Comparison of ENCODE assay signal across 10 mouse cellular contexts in the genomic region with DNA sequence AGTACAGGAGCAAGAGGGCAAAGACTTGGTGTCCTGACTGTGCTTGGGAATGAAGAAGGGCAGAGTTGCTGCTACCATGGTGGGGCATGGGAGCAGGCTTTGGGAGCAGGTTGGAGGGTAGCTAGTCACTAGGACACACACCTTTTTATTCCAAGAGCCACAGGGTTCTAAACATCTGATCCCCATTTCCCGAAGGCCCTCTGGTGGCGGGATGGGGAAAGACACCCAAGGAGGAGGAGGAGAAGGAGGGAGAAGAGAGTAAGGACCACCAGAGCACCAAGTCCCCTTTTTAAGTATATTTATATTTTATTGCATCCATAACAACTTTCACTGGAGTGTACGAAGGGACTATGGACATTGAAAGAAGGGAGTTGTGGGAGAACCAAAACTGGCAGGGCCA. TPM values are rescaled to one million over a fixed set of nuclear protein-coding genes. Genes with fewer than 3 reads are reported as not detected.
DNase-seq lines count a peak whose midpoint lies in the region; ATAC-seq and TF ChIP-seq lines count a peak whose summit lies in the region.
"Had no signal": no experiment of that assay in that cellular context is flagged by ENCODE, and none has a peak within 500 bp of the region (broad histone marks: within the 10 kb centered on the region; RNA-seq: fewer than 3 reads in every experiment).

No protein-coding gene starts in this region.

- no peak overlapping the region for H3K27ac ChIP-seq in hindbrain, embryonic 11.5 days (ENCODE audit: low read depth, low read length)
- H3K27ac ChIP-seq in hindbrain, embryonic 12.5 days: no peak overlapping the region
- H3K27ac ChIP-seq in bone marrow, adult 2 months (ENCODE audit: control insufficient read depth, insufficient read depth, low read depth, low read length, poor library complexity): no peak overlapping the region
- H3K27ac ChIP-seq in embryonic facial prominence, embryonic 11.5 days (replicated peaks; ENCODE audit: low read depth, low read length): no peak overlapping the region
- H3K27ac ChIP-seq: liver, embryonic 15.5 days; stomach, embryonic 15.5 days had no signal

- no peak overlapping the region for H3K4me3 ChIP-seq in hindbrain, embryonic 11.5 days (ENCODE audit: low read depth, low read length)
- H3K4me3 ChIP-seq in hindbrain, embryonic 12.5 days: no peak overlapping the region
- H3K4me3 ChIP-seq in bone marrow, adult 2 months (replicated peaks; ENCODE audit: control insufficient read depth, low read depth, low read length): no peak overlapping the region
- H3K4me3 ChIP-seq in embryonic facial prominence, embryonic 11.5 days (ENCODE audit: low read depth, low read length): no peak overlapping the region
- H3K4me3 ChIP-seq: liver, embryonic 15.5 days; stomach, embryonic 15.5 days had no signal

- no peak overlapping the region for H3K4me2 ChIP-seq in hindbrain, embryonic 11.5 days (replicated peaks; ENCODE audit: low read depth, low read length)
- H3K4me2 ChIP-seq in hindbrain, embryonic 12.5 days (replicated peaks): no peak overlapping the region
- H3K4me2 ChIP-seq in embryonic facial prominence, embryonic 11.5 days (ENCODE audit: low read depth, low read length): no peak overlapping the region
- H3K4me2 ChIP-seq: liver, embryonic 15.5 days; stomach, embryonic 15.5 days had no signal

- H3K36me3 ChIP-seq in hindbrain, embryonic 11.5 days (ENCODE audit: control insufficient read depth, insufficient read depth, low read length): no peaks in the 10 kb centered on the region
- no peaks in the 10 kb centered on the region for H3K36me3 ChIP-seq in hindbrain, embryonic 12.5 days
- H3K36me3 ChIP-seq in embryonic facial prominence, embryonic 11.5 days (replicated peaks; ENCODE audit: control insufficient read depth, insufficient read depth, low read depth, low read length): no peaks in the 10 kb centered on the region
- H3K36me3 ChIP-seq: liver, embryonic 15.5 days; stomach, embryonic 15.5 days had no signal

- no peaks in the 10 kb centered on the region for H3K4me1 ChIP-seq in hindbrain, embryonic 11.5 days (replicated peaks; ENCODE audit: control insufficient read depth, insufficient read depth, low read length)
- 0 out of 2 replicates have a peak, but pooled peaks cover 6% of the 10 kb centered on the region for H3K4me1 ChIP-seq in hindbrain, embryonic 12.5 days
- H3K4me1 ChIP-seq in bone marrow, adult 2 months (ENCODE audit: control insufficient read depth, insufficient read depth, low read length): no peaks in the 10 kb centered on the region
- H3K4me1 ChIP-seq in embryonic facial prominence, embryonic 11.5 days (ENCODE audit: control insufficient read depth, insufficient read depth, low read length): no peaks in the 10 kb centered on the region
- H3K4me1 ChIP-seq: liver, embryonic 15.5 days; stomach, embryonic 15.5 days had no signal

- H3K9me3 ChIP-seq in hindbrain, embryonic 11.5 days (ENCODE audit: control insufficient read depth, low read length): no peaks in the 10 kb centered on the region
- H3K9me3 ChIP-seq in hindbrain, embryonic 12.5 days (replicated peaks): no peaks in the 10 kb centered on the region
- H3K9me3 ChIP-seq in embryonic facial prominence, embryonic 11.5 days (replicated peaks; ENCODE audit: control insufficient read depth, low read length): no peaks in the 10 kb centered on the region
- H3K9me3 ChIP-seq: liver, embryonic 15.5 days; stomach, embryonic 15.5 days had no signal

- intact Hi-C loops in left cerebral cortex, postnatal 25 days (cut with DNase I): no loop called here

- TF ChIP-seq CTCF in bone marrow, adult 2 months (IDR thresholded peaks at IDR 0.05; ENCODE audit: control insufficient read depth, insufficient read depth, low read length): peak; percentile 41; the same call in 1 of the 2 replicates

- no peaks in the 10 kb centered on the region for H3K27me3 ChIP-seq in hindbrain, embryonic 11.5 days (ENCODE audit: control insufficient read depth, insufficient read depth, low read length)
- H3K27me3 ChIP-seq in hindbrain, embryonic 12.5 days: no peaks in the 10 kb centered on the region
- H3K27me3 ChIP-seq in embryonic facial prominence, embryonic 11.5 days (ENCODE audit: control insufficient read depth, insufficient read depth, low read length): no peaks in the 10 kb centered on the region
- H3K27me3 ChIP-seq: liver, embryonic 15.5 days; stomach, embryonic 15.5 days had no signal

- DNase-seq in hindbrain, embryonic 11.5 days (ENCODE audit: low spot score): peak; percentile 78
- peak; percentile 55 for DNase-seq in ES-CJ7 (ENCODE audit: low read depth, low spot score)
- peak; percentile 66 for DNase-seq in embryonic facial prominence, embryonic 11.5 days (ENCODE audit: low spot score)
- peak; percentile 31 to 33 for DNase-seq in left cerebral cortex, postnatal 25 days (ENCODE audit: low spot score in 2 of 2)
- peak; percentile 13 for DNase-seq in retina, adult 2 months (ENCODE audit: low read depth, low spot score)

- no peak for ATAC-seq in hindbrain, embryonic 11.5 days (ENCODE audit: low FRiP score)
- no peak for ATAC-seq in hindbrain, embryonic 12.5 days (ENCODE audit: low FRiP score)
- ATAC-seq in embryonic facial prominence, embryonic 11.5 days (replicated peaks; ENCODE audit: insufficient number of reproducible peaks, low FRiP score, low TSS enrichment, low read depth): no peak
- no peak for ATAC-seq in inflammation-experienced regulatory T-cells, adult 6 months

- no peak overlapping the region for H3K9ac ChIP-seq in hindbrain, embryonic 11.5 days (ENCODE audit: low read depth, low read length)
- H3K9ac ChIP-seq in hindbrain, embryonic 12.5 days: no peak overlapping the region
- H3K9ac ChIP-seq in embryonic facial prominence, embryonic 11.5 days (replicated peaks; ENCODE audit: low read length): no peak overlapping the region
- H3K9ac ChIP-seq: liver, embryonic 15.5 days; stomach, embryonic 15.5 days had no signal

- 20% methylated on average over 3 of the region's 3 CpGs for WGBS in hindbrain, embryonic 11.5 days
- 26% methylated on average over 3 of the region's 3 CpGs for WGBS in hindbrain, embryonic 12.5 days
- WGBS in bone marrow, adult 2 months: 28% methylated on average over 3 of the region's 3 CpGs
- WGBS in embryonic facial prominence, embryonic 11.5 days: 14% methylated on average over 3 of the region's 3 CpGs

- TF ChIP-seq POLR2A in bone marrow, adult 2 months (IDR thresholded peaks at IDR 0.05; ENCODE audit: borderline replicate concordance, control insufficient read depth, low read depth, low read length): no peak

RNA-seq across cellular contexts. Expression of a gene that starts 57.0 kb away (rescaled TPM):
- 25.9 and 33.2 TPM in 2 replicates for polyA plus RNA-seq in hindbrain, embryonic 11.5 days (2014; fragmentation: Nextera tagmentation; extraction: Ambion mirVana)
- polyA plus RNA-seq in hindbrain, embryonic 12.5 days (2016; fragmentation: Nextera tagmentation; extraction: Ambion mirVana): 41.3 and 41.9 TPM in 2 replicates
- polyA plus RNA-seq in bone marrow, adult 2 months (2011; ENCODE audit: insufficient read depth, insufficient read length, low replicate concordance, missing spikeins): 5.2 and 13.7 TPM in 2 replicates
- polyA plus RNA-seq in embryonic facial prominence, embryonic 11.5 days (2014; fragmentation: Nextera tagmentation; extraction: Ambion mirVana): 17.4 and 17.7 TPM in 2 replicates
- total RNA-seq in left cerebral cortex, postnatal 25 days (2021): 100 to 1,000 TPM; 125 to 129 TPM
- polyA plus RNA-seq in inflammation-experienced regulatory T-cells, adult 6 months (2017; shearing (Covaris generic)): not detected

Comparison
In these comparisons a context has a peak if more than half of its experiments do, and no peak if none do; other contexts are left out.
1. DNase-seq: peak in every context shown above with its lines; median percentile 78 in hindbrain, embryonic 11.5 days; 66 in embryonic facial prominence, embryonic 11.5 days; 55 in ES-CJ7; 32 in left cerebral cortex, postnatal 25 days; 13 in retina, adult 2 months.